Mouse (Mus musculus): ENCODE measurements around the gene Oas1g. TPM values are rescaled to one million over a fixed set of nuclear protein-coding genes. Genes with fewer than 3 reads are reported as not detected.
"Not testable (repeated sequence)": the region's sequence is repeated elsewhere in the genome, so short reads cannot be mapped to it uniquely, and the experiment has no call there.

Gene Oas1g
- polyA plus RNA-seq, 1 experiment from 2014 or later = 0.76 TPM

- H3K4me2 ChIP-seq (ENCODE audit: low read depth, low read length) = no peak overlapping the region
- no peak overlapping the region for H3K4me3 ChIP-seq (ENCODE audit: low read depth, low read length)
- ATAC-seq (ENCODE audit: low read depth) = no peak
Measured at GRCm38 (mm10) chr5:120892243-120892660, 4.8 kb upstream of the Oas1g start.

DNA sequence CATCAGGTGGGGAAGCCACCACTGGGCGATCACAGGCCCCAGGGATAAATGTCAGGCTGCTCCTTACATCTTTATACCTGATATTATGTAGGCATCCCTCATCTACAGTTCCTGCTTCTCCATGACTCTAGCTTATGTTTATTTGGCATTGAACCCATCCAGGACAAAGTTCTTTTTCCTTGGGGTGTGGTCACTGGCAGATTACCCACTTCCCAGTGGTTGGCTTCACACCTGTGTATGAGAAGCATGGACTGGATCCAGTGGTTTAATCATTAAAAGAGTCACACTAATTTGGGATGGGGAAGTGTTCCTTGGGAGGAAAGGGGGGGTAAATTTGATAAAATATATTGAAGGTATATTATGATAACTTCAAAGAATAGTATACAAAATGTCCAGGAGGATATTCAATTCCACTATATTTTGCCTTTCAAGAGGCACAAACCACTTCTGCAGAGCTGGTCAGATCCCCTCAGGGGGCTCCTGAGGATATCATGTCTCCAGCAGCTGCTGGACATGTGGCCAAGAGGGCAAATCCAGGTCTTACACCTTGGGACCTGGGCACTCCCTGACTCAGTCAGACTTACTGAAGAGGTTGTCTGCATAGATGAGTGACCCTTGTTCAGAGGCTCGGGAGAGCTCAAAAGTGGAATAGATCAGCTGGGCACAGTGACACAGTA, 4.3 kb upstream of the Oas1g start:
- H3K9me3 ChIP-seq (replicated peaks; ENCODE audit: control insufficient read depth, low read length); H3K36me3 ChIP-seq (ENCODE audit: control insufficient read depth, insufficient read depth); H3K4me3 ChIP-seq (ENCODE audit: low read depth, low read length); H3K27me3 ChIP-seq (ENCODE audit: control insufficient read depth, insufficient read depth, low read depth, low read length); H3K27ac ChIP-seq (ENCODE audit: low read length); H3K4me1 ChIP-seq (ENCODE audit: control insufficient read depth, low read depth, low read length); H3K9ac ChIP-seq (ENCODE audit: low read depth, low read length); H3K4me2 ChIP-seq (ENCODE audit: low read depth, low read length); ATAC-seq (ENCODE audit: low read depth): not testable (repeated sequence)
- 50% methylated on average over 2 of the region's 2 CpGs for WGBS (ENCODE audit: insufficient replicate concordance)

More at GRCm38 (mm10) chr5:120892243-120892660, 4.8 kb upstream of the Oas1g start:
- no peaks in the 10 kb centered on the region for H3K36me3 ChIP-seq (ENCODE audit: control insufficient read depth, insufficient read depth)
- no peak overlapping the region for H3K27ac ChIP-seq (ENCODE audit: low read length)
- no peak overlapping the region for H3K9ac ChIP-seq (ENCODE audit: low read depth, low read length)
- H3K27me3 ChIP-seq (ENCODE audit: control insufficient read depth, insufficient read depth, low read depth, low read length) = no peaks in the 10 kb centered on the region
- 47% methylated on average over 2 of the region's 2 CpGs for WGBS (ENCODE audit: insufficient replicate concordance)
- no peaks in the 10 kb centered on the region for H3K4me1 ChIP-seq (ENCODE audit: control insufficient read depth, low read depth, low read length)
- no peaks in the 10 kb centered on the region for H3K9me3 ChIP-seq (replicated peaks; ENCODE audit: control insufficient read depth, low read length)

GRCm38 (mm10) chr5:120890991-120891390, 3.6 kb upstream of the Oas1g start:
- ATAC-seq (ENCODE audit: low read depth) = no peak
- no peaks in the 10 kb centered on the region for H3K36me3 ChIP-seq (ENCODE audit: control insufficient read depth, insufficient read depth)
- H3K4me1 ChIP-seq (ENCODE audit: control insufficient read depth, low read depth, low read length) = no peaks in the 10 kb centered on the region
- H3K4me3 ChIP-seq (ENCODE audit: low read depth, low read length) = no peak overlapping the region
- H3K9me3 ChIP-seq (replicated peaks; ENCODE audit: control insufficient read depth, low read length) = no peaks in the 10 kb centered on the region
- no peak overlapping the region for H3K27ac ChIP-seq (ENCODE audit: low read length)
- WGBS (ENCODE audit: insufficient replicate concordance) = 24% methylated on average over 3 of the region's 3 CpGs
- H3K4me2 ChIP-seq (ENCODE audit: low read depth, low read length) = no peak overlapping the region
- no peaks in the 10 kb centered on the region for H3K27me3 ChIP-seq (ENCODE audit: control insufficient read depth, insufficient read depth, low read depth, low read length)
- no peak overlapping the region for H3K9ac ChIP-seq (ENCODE audit: low read depth, low read length)

DNA sequence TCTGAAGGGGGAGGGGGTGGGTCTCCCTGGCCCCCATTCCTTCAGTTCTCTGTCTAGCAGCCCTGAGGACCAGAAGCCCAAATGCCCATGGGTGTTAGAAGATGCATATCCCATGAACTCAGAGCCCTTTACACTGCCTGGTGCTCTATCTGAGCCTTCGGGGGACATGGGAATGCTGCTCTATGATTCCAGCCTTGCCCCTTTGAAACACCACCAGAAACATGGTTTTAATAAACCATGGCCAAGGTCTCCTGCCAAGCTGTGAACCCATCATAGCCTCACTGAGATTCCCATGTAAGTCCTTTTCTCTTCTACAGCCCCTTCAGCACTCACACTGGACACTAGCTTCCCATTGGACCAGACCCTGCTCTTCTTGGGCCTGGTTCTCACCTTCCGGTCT, 2.6 kb upstream of the Oas1g start:
- H3K36me3 ChIP-seq (ENCODE audit: control insufficient read depth, insufficient read depth) = no peaks in the 10 kb centered on the region
- no peak overlapping the region for H3K27ac ChIP-seq (ENCODE audit: low read length)
- no peaks in the 10 kb centered on the region for H3K9me3 ChIP-seq (replicated peaks; ENCODE audit: control insufficient read depth, low read length)
- H3K27me3 ChIP-seq (ENCODE audit: control insufficient read depth, insufficient read depth, low read depth, low read length) = no peaks in the 10 kb centered on the region
- no peak overlapping the region for H3K9ac ChIP-seq (ENCODE audit: low read depth, low read length)
- no peak overlapping the region for H3K4me2 ChIP-seq (ENCODE audit: low read depth, low read length)
- H3K4me3 ChIP-seq (ENCODE audit: low read depth, low read length) = no peak overlapping the region
- ATAC-seq (ENCODE audit: low read depth) = no peak
- no peaks in the 10 kb centered on the region for H3K4me1 ChIP-seq (ENCODE audit: control insufficient read depth, low read depth, low read length)
- WGBS (ENCODE audit: insufficient replicate concordance) = 67% methylated on average over 2 of the region's 2 CpGs

GRCm38 (mm10) chr5:120888294-120888815, 942 bp upstream of the Oas1g start:
- not testable (repeated sequence) for H3K27ac ChIP-seq (ENCODE audit: low read length); H3K9ac ChIP-seq (ENCODE audit: low read depth, low read length); H3K4me2 ChIP-seq (ENCODE audit: low read depth, low read length); H3K27me3 ChIP-seq (ENCODE audit: control insufficient read depth, insufficient read depth, low read depth, low read length); H3K4me1 ChIP-seq (ENCODE audit: control insufficient read depth, low read depth, low read length); H3K36me3 ChIP-seq (ENCODE audit: control insufficient read depth, insufficient read depth); H3K4me3 ChIP-seq (ENCODE audit: low read depth, low read length); H3K9me3 ChIP-seq (replicated peaks; ENCODE audit: control insufficient read depth, low read length); ATAC-seq (ENCODE audit: low read depth)
- WGBS (ENCODE audit: insufficient replicate concordance) = 26% methylated on average over 4 of the region's 4 CpGs

- Histone ChIP-seq H3K27ac (ENCODE audit: low read length) (no peak overlapping the region), H3K4me2 (ENCODE audit: low read depth, low read length) (no peak overlapping the region), H3K9me3 (replicated peaks; ENCODE audit: control insufficient read depth, low read length) (no peaks in the 10 kb centered on the region), H3K9ac (ENCODE audit: low read depth, low read length) (no peak overlapping the region), H3K4me3 (ENCODE audit: low read depth, low read length) (no peak overlapping the region), H3K27me3 (ENCODE audit: control insufficient read depth, insufficient read depth, low read depth, low read length) (no peaks in the 10 kb centered on the region), H3K36me3 (ENCODE audit: control insufficient read depth, insufficient read depth) (no peaks in the 10 kb centered on the region), H3K4me1 (ENCODE audit: control insufficient read depth, low read depth, low read length) (no peaks in the 10 kb centered on the region)
- ATAC-seq (ENCODE audit: low read depth) = no peak
- 38% methylated on average over 6 of the region's 6 CpGs for whole genome bisulfite sequencing (ENCODE audit: insufficient replicate concordance)
Measured at GRCm38 (mm10) chr5:120887831-120888230, 418 bp upstream of the Oas1g start.

GRCm38 (mm10) chr5:120881681-120882080, 5.7 kb downstream of the Oas1g start:
- H3K9ac ChIP-seq (ENCODE audit: low read depth, low read length); H3K9me3 ChIP-seq (replicated peaks; ENCODE audit: control insufficient read depth, low read length); H3K27me3 ChIP-seq (ENCODE audit: control insufficient read depth, insufficient read depth, low read depth, low read length); H3K36me3 ChIP-seq (ENCODE audit: control insufficient read depth, insufficient read depth); H3K4me1 ChIP-seq (ENCODE audit: control insufficient read depth, low read depth, low read length); ATAC-seq (ENCODE audit: low read depth); H3K4me2 ChIP-seq (ENCODE audit: low read depth, low read length); H3K27ac ChIP-seq (ENCODE audit: low read length); H3K4me3 ChIP-seq (ENCODE audit: low read depth, low read length): not testable (repeated sequence)
- WGBS (ENCODE audit: insufficient replicate concordance) = 66% methylated on average over 6 of the region's 6 CpGs

- not testable (repeated sequence) for H3K4me3 ChIP-seq (ENCODE audit: low read depth, low read length)
Measured at GRCm38 (mm10) chr5:120878803-120879202, 8.6 kb downstream of the Oas1g start.

DNA sequence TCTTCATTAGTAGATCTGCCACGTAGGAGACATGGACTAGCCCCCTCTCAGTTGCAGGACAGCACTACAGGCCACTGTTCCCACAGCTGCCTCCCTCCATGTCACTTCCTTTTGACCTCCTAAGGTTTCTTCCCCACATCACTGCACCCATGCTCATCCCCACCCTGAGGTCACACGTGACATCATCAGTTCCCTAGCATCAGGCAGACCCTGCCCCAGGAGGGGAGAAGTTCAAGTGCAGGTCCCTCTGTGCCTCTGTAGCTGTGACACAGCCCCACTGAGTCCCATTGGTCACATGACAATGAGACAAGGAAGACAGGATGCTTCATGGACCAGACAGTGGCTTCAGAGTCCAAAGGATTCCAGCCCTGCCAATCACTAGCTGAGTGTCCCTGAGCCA, 10.0 kb downstream of the Oas1g start:
- H3K36me3 ChIP-seq (ENCODE audit: control insufficient read depth, insufficient read depth); H3K4me1 ChIP-seq (ENCODE audit: control insufficient read depth, low read depth, low read length); H3K27me3 ChIP-seq (ENCODE audit: control insufficient read depth, insufficient read depth, low read depth, low read length); H3K4me2 ChIP-seq (ENCODE audit: low read depth, low read length); H3K27ac ChIP-seq (ENCODE audit: low read length); H3K9ac ChIP-seq (ENCODE audit: low read depth, low read length); H3K4me3 ChIP-seq (ENCODE audit: low read depth, low read length); ATAC-seq (ENCODE audit: low read depth); H3K9me3 ChIP-seq (replicated peaks; ENCODE audit: control insufficient read depth, low read length): not testable (repeated sequence)
- 51% methylated on average over 2 of the region's 2 CpGs for WGBS (ENCODE audit: insufficient replicate concordance)

More at GRCm38 (mm10) chr5:120878803-120879202, 8.6 kb downstream of the Oas1g start:
- not testable (repeated sequence) for H3K9ac ChIP-seq (ENCODE audit: low read depth, low read length); H3K4me1 ChIP-seq (ENCODE audit: control insufficient read depth, low read depth, low read length); ATAC-seq (ENCODE audit: low read depth); H3K9me3 ChIP-seq (replicated peaks; ENCODE audit: control insufficient read depth, low read length); H3K27me3 ChIP-seq (ENCODE audit: control insufficient read depth, insufficient read depth, low read depth, low read length); H3K4me2 ChIP-seq (ENCODE audit: low read depth, low read length); H3K27ac ChIP-seq (ENCODE audit: low read length); H3K36me3 ChIP-seq (ENCODE audit: control insufficient read depth, insufficient read depth)
- 37% methylated on average over 2 of the region's 2 CpGs for WGBS (ENCODE audit: insufficient replicate concordance)
